ENCODE assay signal across 9 mouse cellular contexts in the genomic region with DNA sequence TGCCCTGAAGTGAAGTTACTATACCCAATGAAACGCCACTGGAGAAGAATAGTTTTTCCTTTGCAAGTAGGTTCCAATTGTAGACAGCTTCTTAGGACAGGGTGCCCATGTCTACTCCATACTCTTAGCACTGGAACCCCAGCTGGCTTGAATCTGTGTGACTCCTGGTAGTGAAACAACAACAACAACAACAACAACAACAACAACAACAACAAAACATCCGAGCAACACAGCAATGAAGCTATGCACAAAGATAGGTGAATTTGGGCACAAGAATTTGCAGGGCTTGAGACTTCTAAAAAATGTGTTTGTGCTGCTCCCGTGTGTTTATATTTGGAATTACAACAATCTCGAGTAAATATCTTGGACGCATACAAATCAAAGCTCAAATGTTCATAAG. TPM values are rescaled to one million over a fixed set of nuclear protein-coding genes. Genes with fewer than 3 reads are reported as not detected.
DNase-seq lines count a peak whose midpoint lies in the region; ATAC-seq and TF ChIP-seq lines count a peak whose summit lies in the region.
"Had no signal": no experiment of that assay in that cellular context is flagged by ENCODE, and none has a peak within 500 bp of the region (broad histone marks: within the 10 kb centered on the region; RNA-seq: fewer than 3 reads in every experiment).

No protein-coding gene starts in this region.

- no peaks in the 10 kb centered on the region for H3K36me3 ChIP-seq in liver, postnatal 0 days (replicated peaks; ENCODE audit: insufficient read depth, low read length)
- no peaks in the 10 kb centered on the region for H3K36me3 ChIP-seq in neural tube, embryonic 11.5 days (ENCODE audit: control insufficient read depth, insufficient read depth, low read length)

- no peak overlapping the region for H3K9ac ChIP-seq in liver, postnatal 0 days (replicated peaks)
- no peak overlapping the region for H3K9ac ChIP-seq in neural tube, embryonic 11.5 days (ENCODE audit: low read length)

- 21% methylated on average over 5 of the region's 5 CpGs for WGBS in liver, postnatal 0 days (ENCODE audit: insufficient replicate concordance)
- WGBS in neural tube, embryonic 11.5 days, result 32% methylated on average over 5 of the region's 5 CpGs

- no peak for TF ChIP-seq EP300 in liver, postnatal 0 days (IDR thresholded peaks at IDR 0.05; ENCODE audit: low read depth)

- DNase-seq in liver, postnatal 0 days, result no peak
- DNase-seq in liver (no peak), adipocyte (ENCODE audit: low spot score) (peak; percentile 40)
- DNase-seq in forelimb bud, embryonic 11.5 days (ENCODE audit: low read depth, low spot score), result peak; percentile 49
- DNase-seq in neural tube, embryonic 11.5 days (ENCODE audit: low spot score), result no peak
- no peak for DNase-seq in gastrocnemius, adult 8-10 months (ENCODE audit: low spot score in 2 of 2)
- DNase-seq in T-cell, adult 2 months (ENCODE audit: low spot score), result no peak

- peak; percentile 27 for TF ChIP-seq CTCF in liver, postnatal 0 days (IDR thresholded peaks at IDR 0.05; ENCODE audit: low read depth)

- no peak overlapping the region for H3K4me3 ChIP-seq in liver, postnatal 0 days (ENCODE audit: low read depth, low read length)
- no peak overlapping the region for H3K4me3 ChIP-seq in neural tube, embryonic 11.5 days (ENCODE audit: low read depth, low read length)

- ATAC-seq in liver, postnatal 0 days, result no peak
- ATAC-seq in neural tube, embryonic 11.5 days (ENCODE audit: insufficient read depth, low FRiP score, low TSS enrichment), result 0 out of 2 replicates have a peak, but pooled peaks have one; percentile 52
- ATAC-seq in granulocyte monocyte progenitor cell, adult 5-6 weeks (replicated peaks; ENCODE audit: poor library complexity, severe bottlenecking), result no peak

- no peaks in the 10 kb centered on the region for H3K4me1 ChIP-seq in liver, postnatal 0 days (ENCODE audit: insufficient read depth)
- H3K4me1 ChIP-seq in neural tube, embryonic 11.5 days (ENCODE audit: control insufficient read depth, insufficient read depth, low read length), result no peaks in the 10 kb centered on the region

- H3K27ac ChIP-seq in liver, postnatal 0 days (ENCODE audit: low read depth), result no peak overlapping the region
- H3K27ac ChIP-seq in neural tube, embryonic 11.5 days (ENCODE audit: low read depth, low read length), result no peak overlapping the region

- H3K27me3 ChIP-seq in liver, postnatal 0 days (ENCODE audit: insufficient read depth, low read length), result no peaks in the 10 kb centered on the region
- no peaks in the 10 kb centered on the region for H3K27me3 ChIP-seq in neural tube, embryonic 11.5 days (ENCODE audit: control insufficient read depth, insufficient read depth, low read length)

- H3K4me2 ChIP-seq in liver, postnatal 0 days (ENCODE audit: low read depth, low read length), result no peak overlapping the region
- H3K4me2 ChIP-seq in neural tube, embryonic 11.5 days (ENCODE audit: low read depth), result no peak overlapping the region

- H3K9me3 ChIP-seq in liver, postnatal 0 days (ENCODE audit: low read length), result no peaks in the 10 kb centered on the region
- no peaks in the 10 kb centered on the region for H3K9me3 ChIP-seq in neural tube, embryonic 11.5 days (ENCODE audit: control insufficient read depth, low read length)

RNA-seq across cellular contexts. Expression of gene Olfr24, which starts 19.2 kb away (rescaled TPM):
- not detected in 2 replicates for polyA plus RNA-seq in liver, postnatal 0 days (2015; fragmentation: Nextera tagmentation; extraction: Ambion mirVana)
- not detected in 2 replicates for polyA plus RNA-seq in neural tube, embryonic 11.5 days (2014; fragmentation: Nextera tagmentation; extraction: Ambion mirVana)
- not detected in 2 replicates for total RNA-seq in granulocyte monocyte progenitor cell, adult 5-6 weeks (2014; fragmentation: Nextera tagmentation)
- not detected in 2 replicates for total RNA-seq in granulocyte monocyte progenitor cell, adult 5-6 weeks (2017)
- total RNA-seq in gastrocnemius, adult 8-10 months (2022), result not detected
- polyA plus RNA-seq: cortical plate, adult 2 months had no signal

Comparison
In these comparisons a context has a peak if more than half of its experiments do, and no peak if none do; other contexts are left out.
1. DNase-seq: peak in adipocyte (single experiment) and forelimb bud, embryonic 11.5 days (single experiment); none in liver, postnatal 0 days (single experiment), liver (single experiment), neural tube, embryonic 11.5 days (single experiment), gastrocnemius, adult 8-10 months (0 of 2) and T-cell, adult 2 months (single experiment).